Mouse (Mus musculus) common myeloid progenitor, adult 5-6 weeks (primary cell): Measurements from ENCODE around the gene Pvr. TPM values are rescaled to one million over a fixed set of nuclear protein-coding genes. Genes with fewer than 3 reads are reported as not detected.
"Not testable (repeated sequence)": the region's sequence is repeated elsewhere in the genome, so short reads cannot be mapped to it uniquely, and the experiment has no call there.

Source experiments
- ATAC-seq: replicated peaks from 2 replicates; pipeline ENCODE4 v1.8.0; 2016; ENCODE audit warnings: low read depth, mild to moderate bottlenecking, moderate TSS enrichment, inconsistent platforms; ENCODE audit not compliant: poor library complexity, severe bottlenecking
- total RNA-seq: library from RNA; stranded (forward); fragments of 200-1000, 187-1606 nt; gene quantifications from 2 replicates; pipeline ENCODE4 v1.2.3, GENCODE M21; 2017

The Pvr gene
- total RNA-seq, 1 experiment from 2014 or later, result 9.7 TPM

DNA sequence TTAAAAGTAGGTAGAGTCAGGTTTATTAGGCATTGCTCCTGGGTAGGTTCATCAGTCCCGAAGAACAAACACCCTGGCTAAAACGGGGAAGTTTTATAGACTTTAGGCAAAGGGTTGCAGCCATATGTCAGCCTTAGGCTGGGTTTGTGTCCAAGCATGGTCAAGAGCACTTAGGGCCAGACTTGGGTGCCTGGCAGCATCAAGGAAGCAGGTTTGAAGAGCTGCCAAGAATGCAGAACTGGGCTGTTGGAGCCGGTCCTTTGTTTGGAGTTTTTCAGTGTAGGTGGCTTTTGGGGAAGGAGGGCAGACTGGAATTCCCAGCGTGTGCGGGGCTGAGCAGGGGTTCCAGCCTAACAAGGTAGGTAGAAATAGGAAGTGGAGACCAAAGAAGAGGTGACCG is 15.0 kb upstream of the Pvr start:
- no peak for ATAC-seq

DNA sequence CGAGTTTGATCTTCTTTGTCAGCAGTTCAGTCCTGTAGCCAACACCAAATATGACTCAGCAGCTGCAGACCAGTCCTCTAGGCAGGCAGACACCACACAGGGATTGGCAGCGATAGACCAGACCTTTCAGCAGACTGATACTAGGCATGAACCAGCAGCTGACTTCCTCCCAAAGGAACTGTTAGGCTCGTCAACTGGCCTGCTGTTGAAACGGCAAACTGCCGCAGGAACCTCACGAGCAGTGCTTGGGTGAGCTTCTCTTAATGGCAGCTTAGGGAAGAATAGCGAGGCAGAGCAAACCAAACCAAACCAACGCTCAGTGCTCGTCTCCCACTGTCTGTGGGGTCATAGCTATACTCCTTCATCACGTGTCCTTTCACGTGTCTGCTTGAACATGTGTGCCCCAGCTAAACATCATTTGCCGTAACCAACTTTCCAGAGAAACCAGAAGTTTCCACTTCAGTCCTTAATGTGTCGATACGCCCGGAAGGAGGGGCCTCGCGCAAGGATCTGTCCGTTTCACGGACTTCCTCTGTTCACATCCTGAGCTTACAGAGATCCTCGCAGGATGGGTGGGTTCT is 14.3 kb upstream of the Pvr start:
- peak; percentile 70 for ATAC-seq

DNA sequence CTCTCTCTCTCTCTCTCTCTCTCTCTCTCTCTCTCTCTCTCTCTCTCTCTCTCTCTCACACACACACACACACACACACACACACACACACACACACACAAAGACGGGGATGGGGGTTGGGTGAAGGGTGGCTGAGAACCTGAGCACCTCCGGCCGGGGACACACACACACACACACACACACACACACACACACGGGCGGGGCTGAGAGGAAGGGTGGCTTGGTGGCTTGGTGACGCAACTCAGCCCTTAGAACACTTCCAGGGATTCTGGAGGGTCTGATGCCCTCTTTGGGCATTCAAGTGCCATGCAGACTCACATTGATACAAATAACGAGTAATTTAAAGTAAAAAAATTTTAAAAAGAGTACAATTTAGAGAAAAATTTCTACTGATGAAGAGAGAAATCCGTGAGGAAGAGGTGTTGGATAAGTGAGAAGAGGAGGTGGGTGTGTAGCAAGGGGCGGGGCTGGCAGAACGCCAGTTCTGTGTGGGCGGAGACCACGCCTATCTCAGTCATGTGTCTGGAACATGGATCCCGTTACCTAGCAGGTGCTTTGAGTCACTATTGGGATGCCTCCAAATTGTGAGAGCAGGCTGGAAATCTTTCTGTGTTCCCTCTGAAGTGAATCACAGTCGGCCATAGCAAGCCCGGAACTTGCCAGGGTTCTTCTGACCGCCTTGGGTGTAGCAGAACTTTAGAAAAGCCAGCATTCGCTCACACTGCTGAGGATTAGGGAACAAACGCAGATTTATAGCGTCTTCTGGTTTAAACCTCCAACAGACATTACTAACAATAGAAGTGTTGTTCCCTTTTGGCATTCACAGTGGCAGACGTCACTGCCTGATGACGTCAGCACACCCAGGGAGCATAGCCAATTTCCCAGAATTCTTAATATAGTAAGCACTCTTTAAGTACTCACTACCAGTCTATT is 12.2 kb upstream of the Pvr start:
- peak; percentile 37 for ATAC-seq

DNA sequence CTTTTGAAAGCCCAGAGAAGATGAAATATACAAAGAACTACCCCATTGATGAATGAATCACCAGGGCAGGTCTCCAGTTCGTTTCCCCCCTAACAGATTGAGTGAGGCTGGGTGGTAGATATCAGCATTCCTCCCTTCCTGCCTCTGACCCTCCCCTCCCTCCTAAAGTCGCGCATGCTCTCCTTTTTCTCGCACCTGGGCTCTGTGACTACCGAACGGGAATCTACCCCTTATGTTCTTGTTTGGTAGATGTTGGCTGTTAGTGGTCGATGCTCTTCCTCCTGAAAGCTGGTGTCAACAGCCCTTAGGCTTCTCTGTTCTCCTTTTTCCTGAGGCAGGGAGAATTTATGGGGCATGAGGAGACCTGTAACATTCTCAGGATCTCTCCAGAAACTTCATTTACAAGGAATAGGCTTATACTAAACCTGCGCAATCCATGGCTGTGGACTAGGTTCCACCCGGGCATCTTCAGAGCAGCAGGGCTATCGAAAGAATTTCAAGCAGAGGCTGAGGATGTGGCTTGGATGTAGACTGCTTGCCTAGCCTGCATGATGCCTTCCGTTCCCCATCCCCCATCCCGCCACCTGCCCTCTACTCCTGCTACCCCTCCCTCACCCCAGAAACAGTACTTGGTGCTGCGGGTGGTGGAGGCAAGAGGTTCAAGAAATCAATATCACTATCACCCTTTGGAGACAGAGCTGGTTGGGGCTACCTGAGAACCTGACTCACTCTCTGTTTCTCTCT is 11.3 kb upstream of the Pvr start:
- no peak for ATAC-seq

DNA sequence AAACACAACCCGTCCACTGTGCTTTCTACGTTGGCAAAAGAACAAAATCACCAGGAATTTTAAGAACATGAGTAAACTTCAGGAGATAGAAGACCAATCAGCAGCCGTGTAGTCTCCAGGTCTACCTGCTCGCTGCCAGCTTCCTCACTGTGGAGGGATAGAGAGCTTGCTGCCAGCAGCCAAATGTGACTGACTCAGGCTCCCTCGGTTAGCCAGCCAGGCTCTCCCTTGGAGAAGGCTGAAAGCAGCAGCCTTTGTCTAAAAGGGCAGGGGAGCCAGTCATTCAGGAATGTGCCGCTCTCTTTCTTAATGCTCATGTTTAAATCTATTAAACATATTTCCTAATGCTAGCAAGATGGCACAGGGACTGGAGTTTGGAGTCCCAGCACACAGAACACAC is 9.5 kb upstream of the Pvr start:
- ATAC-seq, result not testable (repeated sequence)

DNA sequence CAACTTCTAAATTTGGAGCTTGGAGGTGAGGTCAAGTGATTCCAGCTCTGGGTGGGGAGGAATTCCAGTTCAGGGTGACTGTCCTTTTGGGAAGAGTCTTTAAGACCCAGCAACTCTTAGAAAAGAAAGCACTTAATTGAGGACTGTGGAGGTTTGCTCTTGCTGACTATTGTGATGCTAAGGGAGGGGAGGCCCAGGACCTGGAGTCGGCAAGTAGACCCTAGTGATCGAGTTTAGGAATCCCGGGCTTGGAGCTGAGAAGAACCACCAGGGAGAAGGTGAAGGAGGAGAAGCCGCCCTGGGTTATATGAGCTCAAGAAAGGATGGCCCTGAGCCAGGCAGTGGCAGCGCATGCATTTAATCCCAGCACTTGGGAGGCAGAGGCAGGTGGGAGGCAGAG is 7.5 kb upstream of the Pvr start:
- no peak for ATAC-seq

DNA sequence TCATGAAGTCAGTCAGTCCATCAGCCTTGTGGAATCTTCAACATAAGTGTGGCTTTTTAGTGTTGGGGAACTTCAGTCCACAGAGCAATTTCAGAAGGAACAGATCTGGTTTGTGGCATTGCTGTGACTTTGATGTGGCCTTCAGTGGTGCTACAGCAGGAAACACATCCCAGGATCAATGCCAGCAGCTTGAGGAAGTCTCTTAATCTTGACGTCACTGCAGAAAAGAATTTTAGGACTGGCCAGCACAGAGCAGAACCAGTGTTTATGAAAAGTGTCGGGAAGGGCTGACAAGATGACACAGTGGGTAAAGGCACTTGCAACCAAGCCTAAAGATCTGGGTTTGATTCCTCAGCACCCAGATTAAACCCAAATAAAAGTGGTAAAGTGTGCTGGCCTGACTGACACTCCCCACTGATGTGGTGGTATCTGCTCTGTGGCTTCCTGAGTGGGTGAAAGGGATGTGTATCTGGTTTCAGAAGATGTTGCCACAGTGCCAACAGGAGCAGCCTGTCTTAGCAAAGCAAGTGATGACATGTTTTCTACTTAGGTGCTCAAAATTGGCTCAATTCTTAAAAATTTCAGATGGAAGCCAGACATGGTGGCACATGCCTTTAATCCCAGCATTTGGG is 6.0 kb upstream of the Pvr start:
- peak; percentile 78 for ATAC-seq

DNA sequence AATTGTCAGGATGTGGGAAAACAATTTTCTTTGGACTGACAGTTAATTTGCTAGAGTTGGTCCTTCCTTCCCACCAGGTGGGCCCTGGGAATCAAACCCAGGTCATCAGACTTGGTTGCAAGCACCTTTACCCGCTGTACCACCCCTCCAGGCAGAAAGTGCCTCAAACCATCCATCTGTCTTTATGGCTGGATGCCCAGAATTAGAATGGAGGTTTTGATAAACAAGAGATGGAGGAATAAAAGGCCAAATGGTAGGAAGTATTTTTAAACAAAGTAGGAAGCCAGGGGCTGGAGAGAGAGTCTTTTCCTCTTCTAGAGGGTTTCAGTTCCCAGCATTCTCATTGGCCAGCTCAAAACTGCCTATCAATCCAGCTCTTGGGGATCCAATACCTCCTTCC is 4.4 kb upstream of the Pvr start:
- no peak for ATAC-seq

DNA sequence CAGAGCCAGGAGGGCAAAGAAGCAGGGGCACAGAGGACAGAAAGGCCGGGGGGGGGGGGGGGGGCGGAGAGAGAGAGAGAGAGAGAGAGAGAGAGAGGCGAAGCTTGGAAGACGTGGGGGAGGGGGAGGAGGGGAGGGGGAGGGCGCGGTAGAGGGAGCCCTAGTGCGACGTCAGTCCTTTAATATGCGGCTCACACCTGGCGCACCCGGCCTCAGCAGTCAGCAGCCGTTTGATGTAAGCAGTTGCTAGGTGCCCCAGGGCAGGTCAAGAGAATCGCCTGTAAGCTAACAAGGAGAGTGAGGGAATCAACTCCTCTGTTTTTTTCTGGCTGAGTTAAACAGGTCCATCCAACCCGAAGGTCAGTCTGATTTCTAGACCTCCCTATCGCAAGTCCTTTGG is 2.8 kb upstream of the Pvr start:
- ATAC-seq, result no peak

DNA sequence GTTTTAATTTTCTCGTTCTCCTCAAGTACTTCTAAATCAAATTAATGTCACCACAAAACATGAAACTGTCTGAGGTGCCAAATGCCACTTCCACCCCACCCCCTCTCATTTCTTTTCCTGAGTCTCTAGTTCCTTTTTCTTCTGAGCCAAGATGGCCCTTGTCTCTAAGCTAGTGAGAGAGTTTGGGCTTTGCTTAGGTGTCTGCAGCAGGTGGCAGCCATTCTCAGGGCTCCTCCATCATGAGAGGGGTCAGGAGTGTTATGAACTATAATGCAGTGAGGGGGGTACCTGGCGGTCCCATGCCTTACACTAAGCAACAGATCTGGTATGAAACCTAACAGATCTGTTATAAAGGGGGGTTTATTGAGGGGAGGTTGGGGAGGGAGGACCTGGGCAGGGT is 2.4 kb upstream of the Pvr start:
- ATAC-seq, result peak; percentile 53

DNA sequence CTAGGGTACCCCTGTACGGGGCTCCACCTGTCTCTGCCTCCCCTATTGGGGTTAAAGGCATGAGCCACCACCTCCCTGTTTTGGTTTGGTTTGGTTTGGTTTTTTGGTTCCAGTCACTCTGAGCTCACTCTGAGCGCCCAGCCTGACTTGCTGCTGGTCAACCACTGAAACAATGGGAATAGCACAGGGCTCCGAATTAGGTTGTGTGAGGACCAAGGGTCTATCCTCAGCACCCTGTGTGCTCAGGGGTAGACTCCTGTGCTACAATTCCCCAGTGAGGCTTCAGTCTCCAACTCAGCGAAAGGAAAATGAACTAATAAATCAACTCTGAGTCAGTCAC is 824 bp downstream of the Pvr start:
- ATAC-seq, result no peak

DNA sequence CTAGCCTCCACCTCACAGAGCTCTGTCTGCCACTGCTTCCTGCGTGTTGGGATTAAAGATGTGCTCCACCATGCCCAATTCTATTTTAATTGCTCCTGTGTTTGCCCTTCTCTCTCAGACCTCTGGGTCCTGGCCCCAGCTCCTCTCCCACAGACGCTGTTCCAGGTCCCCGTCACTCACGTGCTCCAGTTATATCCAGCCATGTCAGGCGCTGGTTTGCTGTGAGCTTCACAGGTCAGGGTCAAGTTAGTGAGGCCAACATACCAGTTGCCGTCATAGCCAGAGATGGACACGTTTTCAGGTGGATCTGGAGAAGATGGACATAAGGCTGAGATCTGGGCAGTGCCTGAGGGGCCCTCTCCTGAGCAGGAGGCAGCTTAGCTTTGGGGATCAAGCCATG is 6.4 kb downstream of the Pvr start:
- ATAC-seq, result no peak

DNA sequence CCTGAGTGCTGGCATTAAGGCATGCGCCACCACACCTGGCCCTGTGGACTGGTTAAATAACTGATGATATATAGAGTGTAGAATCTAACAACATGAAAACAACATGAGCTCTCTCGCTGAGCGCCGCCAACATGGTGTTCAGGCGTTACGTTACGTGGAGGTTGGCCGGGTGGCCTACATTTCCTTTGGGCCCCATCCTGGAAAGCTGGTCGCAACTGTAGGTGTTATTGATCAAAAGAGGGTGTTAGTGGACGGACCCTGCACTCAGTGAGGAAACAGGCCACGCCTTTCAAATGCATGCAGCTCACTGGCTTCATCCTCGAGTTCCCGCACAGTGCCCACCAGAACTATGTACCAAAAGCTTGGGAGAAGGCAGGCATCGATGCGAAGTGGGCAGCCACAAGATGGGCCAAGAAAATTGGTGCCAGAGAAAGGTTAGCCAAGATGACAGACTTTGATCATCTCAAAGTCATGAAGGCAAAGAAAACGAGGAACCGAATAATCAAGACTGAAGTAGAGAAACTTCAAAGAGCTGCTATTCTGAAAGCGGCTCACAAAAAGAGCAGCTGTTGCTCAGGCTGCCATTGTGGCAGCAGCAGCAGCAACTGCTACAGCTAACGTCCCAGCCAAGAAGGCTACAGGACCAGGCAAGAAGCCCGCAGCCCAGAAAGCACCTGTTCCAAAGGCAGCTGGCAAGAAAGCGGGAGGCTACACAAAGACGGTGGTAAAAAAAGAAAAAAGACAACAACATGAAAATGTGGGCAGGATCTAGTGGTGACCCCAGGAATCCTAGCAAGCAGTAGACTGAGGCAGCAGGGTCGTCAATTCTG is 9.1 kb downstream of the Pvr start:
- no peak for ATAC-seq

DNA sequence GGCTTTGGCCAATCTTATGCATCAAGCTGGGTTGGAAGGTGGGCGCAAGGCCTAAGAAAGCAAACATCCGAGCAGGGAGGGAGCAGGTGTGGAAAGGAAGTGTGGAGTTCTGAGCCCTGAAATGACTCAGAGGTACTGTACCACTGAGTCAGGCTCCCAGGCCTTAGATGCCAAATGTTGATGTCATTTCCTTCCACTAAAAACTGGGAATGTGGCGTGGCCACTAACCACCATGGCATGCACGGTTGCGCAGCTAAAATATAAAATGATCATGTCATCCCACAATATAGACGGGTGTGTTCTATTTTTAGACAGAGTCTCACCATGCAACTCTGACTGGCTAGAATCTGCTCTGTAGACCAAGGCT is 9.7 kb downstream of the Pvr start:
- no peak for ATAC-seq

DNA sequence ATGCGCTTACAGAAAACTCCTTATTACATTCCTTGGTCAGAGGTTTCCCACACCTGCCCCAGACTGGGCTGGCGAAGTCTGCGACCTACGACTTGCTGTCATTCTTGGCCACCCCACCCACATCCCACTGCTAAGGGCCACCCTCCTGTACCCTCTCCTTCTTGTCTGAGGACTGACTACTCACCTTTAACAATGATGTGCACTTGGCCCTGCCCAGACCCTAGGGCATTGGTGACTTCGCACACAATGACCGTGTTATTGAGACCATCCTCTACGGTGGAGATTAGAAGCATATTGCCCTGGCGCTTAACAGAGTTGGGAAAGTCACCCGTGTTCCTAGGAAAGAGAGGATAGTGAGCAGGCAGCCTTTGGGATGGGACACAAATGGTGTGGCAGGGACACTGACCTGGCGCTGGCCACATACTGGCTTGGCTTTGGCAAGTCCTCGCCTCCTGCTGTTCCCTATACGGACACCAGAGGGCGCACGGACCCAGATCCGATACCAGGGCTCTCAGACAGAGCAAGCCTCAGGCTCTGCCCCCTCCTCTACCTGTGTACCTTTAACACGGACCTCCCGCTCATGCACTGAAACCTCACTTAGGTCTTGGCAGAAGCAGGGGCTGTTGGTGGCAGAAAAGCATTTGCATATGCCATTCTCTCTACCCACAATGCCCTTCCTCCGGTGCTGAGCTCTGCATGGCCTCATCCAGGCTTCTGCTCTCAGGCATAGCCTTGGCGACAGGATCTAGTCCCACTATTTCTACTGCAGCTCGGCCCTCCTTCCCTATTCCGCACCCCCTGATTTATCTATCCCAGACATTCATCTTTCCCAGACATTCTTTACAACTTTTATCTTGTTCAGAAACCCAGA is 10.3 kb downstream of the Pvr start:
- ATAC-seq, result peak; percentile 98

DNA sequence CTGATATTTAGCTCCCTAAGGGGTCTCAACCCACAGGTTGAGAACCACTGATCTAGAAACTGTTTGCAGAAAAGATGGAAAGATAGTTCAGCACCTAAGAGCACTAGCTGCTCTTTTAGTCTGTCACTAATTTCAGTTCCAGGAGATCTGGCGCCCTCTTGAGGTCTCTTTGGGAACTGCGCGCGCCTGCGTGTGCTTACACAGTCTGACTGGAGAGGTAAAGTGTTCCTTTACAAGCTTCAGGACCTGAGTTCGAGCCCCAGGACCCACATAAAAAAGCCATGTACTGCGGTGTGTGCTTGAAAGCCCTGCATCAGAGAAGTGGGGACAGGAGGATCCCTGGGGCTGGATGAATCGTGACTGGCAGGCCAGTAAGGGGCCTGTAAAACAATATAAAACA is 31.1 kb downstream of the Pvr start:
- peak; percentile 69; the same call in 1 of the 2 replicates for ATAC-seq

DNA sequence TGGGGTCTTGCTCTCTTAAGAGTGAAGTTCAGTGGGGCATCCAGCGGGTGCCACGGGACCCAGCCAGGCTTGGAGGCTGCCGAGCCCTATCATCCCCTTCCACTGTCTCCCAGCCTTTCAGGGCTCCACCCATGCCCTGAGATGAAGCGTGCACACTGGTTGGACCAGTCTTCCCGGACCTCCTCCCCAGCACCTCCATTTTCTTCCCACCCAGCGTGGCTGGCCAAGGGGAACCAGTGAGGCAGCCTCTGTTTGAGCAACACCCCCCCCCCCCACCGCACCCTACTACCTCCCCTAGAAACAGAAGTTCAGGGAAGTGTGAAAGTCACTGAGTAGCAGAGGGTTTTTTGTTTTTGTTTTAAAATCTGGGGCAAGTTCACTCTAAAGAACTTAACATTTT is 33.1 kb downstream of the Pvr start, which contains the start of gene Ceacam19:
Ceacam19 (minus strand) TSS at position 117 of the 400 bp plus-strand sequence.
- ATAC-seq, result no peak

DNA sequence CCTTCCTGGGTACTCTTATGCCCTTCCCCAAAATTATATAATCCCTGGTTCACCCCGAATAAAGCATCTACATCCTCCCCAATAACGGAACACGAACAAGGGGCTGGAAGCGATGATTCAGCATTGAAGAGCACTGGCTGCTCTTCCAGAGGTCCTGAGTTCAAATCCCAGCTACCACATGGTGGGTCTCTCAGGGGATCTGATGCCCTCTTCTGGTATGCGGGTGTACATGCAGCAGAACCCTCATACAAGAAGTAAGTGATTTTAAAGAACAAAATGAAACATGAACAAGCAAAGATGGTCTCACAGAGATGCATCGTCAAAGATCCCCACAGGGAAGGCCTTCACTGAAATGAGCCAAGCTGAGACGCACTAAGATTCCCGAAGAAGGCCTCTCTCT is 40.2 kb downstream of the Pvr start:
- ATAC-seq, result no peak
